Mouse (Mus musculus): ENCODE measurements around the gene Lamb1. TPM values are rescaled to one million over a fixed set of nuclear protein-coding genes. Genes with fewer than 3 reads are reported as not detected.

Gene Lamb1
- polyA plus RNA-seq, 1 experiment, result 96.1 TPM

DNA sequence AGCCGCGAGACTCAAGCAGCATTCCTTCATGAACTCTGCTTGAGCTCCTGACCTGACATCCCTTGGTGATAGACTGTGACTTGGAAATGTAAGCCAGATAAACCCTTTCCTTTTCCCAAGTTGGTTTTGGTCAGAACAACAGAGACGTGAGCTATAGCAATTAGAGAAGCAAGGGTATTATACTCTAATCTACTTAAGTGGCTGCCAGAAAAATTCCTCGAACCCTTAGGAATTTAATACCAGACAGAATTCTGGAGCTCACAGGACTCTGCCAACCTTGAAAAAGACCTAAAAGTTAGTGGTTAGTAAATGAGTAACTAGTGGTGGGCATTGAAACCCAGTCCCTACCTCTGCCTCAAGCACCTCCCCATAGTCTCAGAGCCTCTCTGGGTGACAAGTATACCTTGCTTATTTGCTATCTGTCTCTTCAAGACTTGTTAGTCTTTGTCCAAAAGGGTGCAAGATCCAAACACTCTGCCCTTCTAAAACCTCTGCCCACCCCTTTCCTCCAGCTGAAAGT, 18.6 kb downstream of the Lamb1 start:
- Histone ChIP-seq H3K4me3 (ENCODE audit: insufficient read depth, poor library complexity, severe bottlenecking) (no peak overlapping the region), H3K36me3 (ENCODE audit: control insufficient read depth, insufficient read depth) (peaks cover 98% of the 10 kb centered on the region), H3ac (ENCODE audit: control insufficient read depth, insufficient read length, low read depth) (no peak overlapping the region), H3K79me2 (ENCODE audit: control insufficient read depth, insufficient read depth) (peaks cover 79% of the 10 kb centered on the region), H3K27me3 (ENCODE audit: control insufficient read depth, insufficient read depth, insufficient read length) (no peaks in the 10 kb centered on the region), H3K79me3 (ENCODE audit: low read depth) (peaks cover 37% of the 10 kb centered on the region)
- no peak for TF ChIP-seq CTCF (IDR thresholded peaks at IDR 0.05; ENCODE audit: control insufficient read depth, insufficient read depth, insufficient read length)
- no peak for TF ChIP-seq MYOD1 (IDR thresholded peaks at IDR 0.05; ENCODE audit: control insufficient read depth, insufficient read length, low read depth)
- TF ChIP-seq FOSL1 (IDR thresholded peaks at IDR 0.05; ENCODE audit: insufficient read depth, low read length, poor library complexity, severe bottlenecking), result no peak
- no peak for TF ChIP-seq MYOG (IDR thresholded peaks at IDR 0.05; ENCODE audit: control insufficient read depth, extremely low read depth, insufficient read length)
- no peak for TF ChIP-seq MAX (IDR thresholded peaks at IDR 0.05)
- no peak for TF ChIP-seq CEBPB (IDR thresholded peaks at IDR 0.05; ENCODE audit: low read depth)
- TF ChIP-seq USF1 (IDR thresholded peaks at IDR 0.05; ENCODE audit: low read depth), result no peak

DNA sequence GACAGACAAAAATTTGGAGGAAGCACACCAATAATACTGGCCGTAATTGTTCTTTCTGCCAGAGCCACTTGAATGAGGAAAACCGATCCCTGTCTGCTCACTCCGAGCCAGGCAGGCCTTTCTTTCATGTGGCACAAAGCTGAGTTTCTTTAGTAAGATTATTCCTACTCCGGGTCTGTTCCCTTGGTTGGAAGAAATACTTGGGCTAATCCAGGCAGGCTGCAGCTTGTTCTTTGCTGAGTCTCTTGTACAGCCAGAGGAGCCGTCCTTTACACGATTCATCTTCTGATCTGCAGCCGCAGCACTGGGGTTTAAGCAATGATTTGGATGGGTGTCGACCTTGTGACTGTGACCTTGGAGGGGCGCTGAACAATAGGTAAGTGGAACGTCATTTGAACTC, 24.0 kb downstream of the Lamb1 start:
- TF ChIP-seq MYOD1 (IDR thresholded peaks at IDR 0.05; ENCODE audit: control insufficient read depth, insufficient read length, low read depth) (no peak), MYOG (IDR thresholded peaks at IDR 0.05; ENCODE audit: control insufficient read depth, extremely low read depth, insufficient read length) (no peak), FOSL1 (IDR thresholded peaks at IDR 0.05; ENCODE audit: insufficient read depth, low read length, poor library complexity, severe bottlenecking) (no peak), USF1 (IDR thresholded peaks at IDR 0.05; ENCODE audit: low read depth) (no peak), MAX (IDR thresholded peaks at IDR 0.05) (no peak), CEBPB (IDR thresholded peaks at IDR 0.05; ENCODE audit: low read depth) (no peak)
- Histone ChIP-seq H3K36me3 (ENCODE audit: control insufficient read depth, insufficient read depth) (peaks cover 99% of the 10 kb centered on the region), H3K4me3 (ENCODE audit: insufficient read depth, poor library complexity, severe bottlenecking) (no peak overlapping the region), H3K79me2 (ENCODE audit: control insufficient read depth, insufficient read depth) (peaks cover 85% of the 10 kb centered on the region), H3K27me3 (ENCODE audit: control insufficient read depth, insufficient read depth, insufficient read length) (no peaks in the 10 kb centered on the region), H3K79me3 (ENCODE audit: low read depth) (peaks cover 34% of the 10 kb centered on the region), H3ac (ENCODE audit: control insufficient read depth, insufficient read length, low read depth) (no peak overlapping the region)

DNA sequence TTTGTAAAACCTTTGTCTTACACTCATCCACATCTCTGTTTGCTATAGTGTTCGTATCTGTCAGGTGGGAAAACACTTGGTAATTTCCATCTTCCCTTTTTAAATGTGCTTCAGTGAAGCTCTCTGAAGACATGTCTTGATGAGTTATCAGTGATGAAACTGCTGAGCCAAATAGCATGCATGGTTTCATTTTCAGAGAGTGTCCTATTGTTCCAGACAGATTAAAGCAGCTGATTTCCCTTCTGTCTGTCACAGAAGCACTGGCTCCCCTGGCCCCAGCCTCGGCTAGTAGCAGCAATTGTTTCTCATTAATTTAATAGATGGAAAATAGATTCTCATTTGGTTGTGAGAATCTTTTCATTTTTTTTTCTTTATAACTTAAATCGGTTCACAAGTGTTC, 25.9 kb downstream of the Lamb1 start:
- H3K27me3 ChIP-seq (ENCODE audit: control insufficient read depth, insufficient read depth, insufficient read length), result no peaks in the 10 kb centered on the region
- H3K79me2 ChIP-seq (ENCODE audit: control insufficient read depth, insufficient read depth), result peaks cover 90% of the 10 kb centered on the region
- peaks cover 32% of the 10 kb centered on the region for H3K79me3 ChIP-seq (ENCODE audit: low read depth)
- no peak overlapping the region for H3ac ChIP-seq (ENCODE audit: control insufficient read depth, insufficient read length, low read depth)
- TF ChIP-seq MYOG (IDR thresholded peaks at IDR 0.05; ENCODE audit: control insufficient read depth, extremely low read depth, insufficient read length) (no peak), FOSL1 (IDR thresholded peaks at IDR 0.05; ENCODE audit: insufficient read depth, low read length, poor library complexity, severe bottlenecking) (no peak), MYOD1 (IDR thresholded peaks at IDR 0.05; ENCODE audit: control insufficient read depth, insufficient read length, low read depth) (no peak), CEBPB (IDR thresholded peaks at IDR 0.05; ENCODE audit: low read depth) (no peak), USF1 (IDR thresholded peaks at IDR 0.05; ENCODE audit: low read depth) (no peak)
- H3K4me3 ChIP-seq (ENCODE audit: insufficient read depth, poor library complexity, severe bottlenecking), result no peak overlapping the region
- H3K36me3 ChIP-seq (ENCODE audit: control insufficient read depth, insufficient read depth), result peaks cover 91% of the 10 kb centered on the region

DNA sequence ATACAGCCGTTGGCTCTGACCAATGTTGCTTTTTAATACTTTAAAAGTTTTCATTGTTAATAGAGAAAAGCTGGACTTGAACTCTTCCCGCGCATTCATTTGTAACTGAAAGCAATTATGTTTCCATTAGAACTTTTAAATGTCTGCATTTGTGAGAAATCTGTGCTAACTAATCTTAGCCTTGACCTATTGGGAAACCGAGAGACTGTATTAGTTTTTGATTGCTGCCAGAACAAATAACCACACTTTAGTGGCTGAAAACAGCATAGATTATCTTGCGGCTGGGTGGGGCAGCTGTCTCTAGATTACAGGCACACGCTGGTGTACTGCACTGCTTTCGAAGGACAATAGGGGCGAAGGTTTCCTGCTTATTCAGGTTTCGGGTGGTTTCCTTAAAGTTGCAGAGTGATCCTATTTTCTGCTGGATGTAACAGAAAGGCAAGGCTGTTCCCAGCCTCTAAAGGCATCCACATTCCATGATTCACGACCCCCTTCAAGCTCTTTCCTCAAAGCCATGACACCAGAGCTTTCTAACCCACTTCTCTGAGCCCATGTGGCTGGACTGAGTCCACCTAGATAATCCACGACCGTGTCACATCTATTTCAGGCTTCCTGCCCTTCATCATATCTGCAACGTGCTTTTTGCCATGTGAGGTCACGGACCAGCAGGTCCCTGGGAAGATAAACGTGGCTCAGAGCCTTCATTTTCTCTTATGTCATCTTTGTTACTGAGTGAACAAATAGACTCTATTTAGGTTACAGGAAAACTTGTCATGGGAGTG, 28.5 kb downstream of the Lamb1 start:
- no peak overlapping the region for H3K4me3 ChIP-seq (ENCODE audit: insufficient read depth, poor library complexity, severe bottlenecking)
- no peak overlapping the region for H3ac ChIP-seq (ENCODE audit: control insufficient read depth, insufficient read length, low read depth)
- H3K79me3 ChIP-seq (ENCODE audit: low read depth), result peaks cover 26% of the 10 kb centered on the region
- no peak for TF ChIP-seq FOSL1 (IDR thresholded peaks at IDR 0.05; ENCODE audit: insufficient read depth, low read length, poor library complexity, severe bottlenecking)
- no peak for TF ChIP-seq USF1 (IDR thresholded peaks at IDR 0.05; ENCODE audit: low read depth)
- no peak for TF ChIP-seq CEBPB (IDR thresholded peaks at IDR 0.05; ENCODE audit: low read depth)
- TF ChIP-seq MYOD1 (IDR thresholded peaks at IDR 0.05; ENCODE audit: control insufficient read depth, insufficient read length, low read depth), result no peak
- TF ChIP-seq MYOG (IDR thresholded peaks at IDR 0.05; ENCODE audit: control insufficient read depth, extremely low read depth, insufficient read length), result no peak
- no peak for TF ChIP-seq CTCF (IDR thresholded peaks at IDR 0.05; ENCODE audit: control insufficient read depth, insufficient read depth, insufficient read length)
- no peak for TF ChIP-seq MAX (IDR thresholded peaks at IDR 0.05)
- no peaks in the 10 kb centered on the region for H3K27me3 ChIP-seq (ENCODE audit: control insufficient read depth, insufficient read depth, insufficient read length)
- peaks cover 88% of the 10 kb centered on the region for H3K36me3 ChIP-seq (ENCODE audit: control insufficient read depth, insufficient read depth)
- H3K79me2 ChIP-seq (ENCODE audit: control insufficient read depth, insufficient read depth), result peaks cover 78% of the 10 kb centered on the region

DNA sequence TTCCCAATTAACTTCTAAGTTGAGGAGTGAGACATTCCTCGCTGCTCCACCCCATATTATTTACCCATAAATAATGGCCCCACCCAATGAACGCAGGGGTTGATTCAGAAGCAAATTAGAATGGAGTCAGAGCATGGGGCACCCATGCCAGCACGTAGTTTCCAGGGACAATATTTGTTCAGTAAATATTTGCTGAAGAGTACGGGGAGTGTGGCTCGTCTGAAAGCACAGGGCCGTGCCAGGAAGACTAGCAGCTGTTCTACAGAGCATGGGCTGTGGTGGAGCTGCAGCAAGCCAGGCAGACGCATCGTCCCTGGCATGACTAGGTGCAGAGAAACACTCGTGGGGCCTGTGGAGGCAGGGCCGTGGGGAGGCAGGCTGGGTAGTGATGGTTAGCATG, 29.5 kb downstream of the Lamb1 start:
- no peak overlapping the region for H3K4me3 ChIP-seq (ENCODE audit: insufficient read depth, poor library complexity, severe bottlenecking)
- peaks cover 68% of the 10 kb centered on the region for H3K79me2 ChIP-seq (ENCODE audit: control insufficient read depth, insufficient read depth)
- peaks cover 88% of the 10 kb centered on the region for H3K36me3 ChIP-seq (ENCODE audit: control insufficient read depth, insufficient read depth)
- H3K79me3 ChIP-seq (ENCODE audit: low read depth), result peaks cover 22% of the 10 kb centered on the region
- no peaks in the 10 kb centered on the region for H3K27me3 ChIP-seq (ENCODE audit: control insufficient read depth, insufficient read depth, insufficient read length)
- TF ChIP-seq MAX (IDR thresholded peaks at IDR 0.05), result no peak
- no peak for TF ChIP-seq MYOG (IDR thresholded peaks at IDR 0.05; ENCODE audit: control insufficient read depth, extremely low read depth, insufficient read length)
- no peak for TF ChIP-seq CTCF (IDR thresholded peaks at IDR 0.05; ENCODE audit: control insufficient read depth, insufficient read depth, insufficient read length)
- TF ChIP-seq MYOD1 (IDR thresholded peaks at IDR 0.05; ENCODE audit: control insufficient read depth, insufficient read length, low read depth), result no peak
- no peak for TF ChIP-seq CEBPB (IDR thresholded peaks at IDR 0.05; ENCODE audit: low read depth)
- TF ChIP-seq FOSL1 (IDR thresholded peaks at IDR 0.05; ENCODE audit: insufficient read depth, low read length, poor library complexity, severe bottlenecking), result no peak
- no peak for TF ChIP-seq USF1 (IDR thresholded peaks at IDR 0.05; ENCODE audit: low read depth)
- H3ac ChIP-seq (ENCODE audit: control insufficient read depth, insufficient read length, low read depth), result no peak overlapping the region

Data from C2C12 (cell line).